Mouse (Mus musculus) heart, embryonic 12.5 days (tissue): ENCODE measurements at regions not wholly inside any gene's neighbourhood (a gene's known extent, or its start where the extent isn't known, plus 50 kb on each side); places are given as distances from the start of the nearest gene placed in this dataset.
A peak's percentile ranks its signal among the peaks of the same experiment; 100 is the strongest.

Experiments
- ATAC-seq: fragments of 200-750 bp; cut with Nextera tagmentation; 2 replicates; pipeline ENCODE4 v1.8.0; 2017; ENCODE audit warnings: moderate TSS enrichment, moderate library complexity; ENCODE audit not compliant: insufficient number of reproducible peaks, low FRiP score
- H3K27ac ChIP-seq: fragments of 300-500 bp; sonication (generic); 2 replicates; pipeline ENCODE4 v1.5.1; 2016; ENCODE audit warnings: mild to moderate bottlenecking, moderate library complexity; ENCODE audit not compliant: poor library complexity, severe bottlenecking
- H3K27me3 ChIP-seq: fragments of 300-500 bp; sonication (generic); replicated peaks from 2 replicates; pipeline ENCODE4 v1.6.1; 2016; ENCODE audit warnings: mild to moderate bottlenecking, moderate library complexity
- H3K36me3 ChIP-seq: fragments of 300-500 bp; sonication (generic); 2 replicates; pipeline ENCODE4 v1.6.1; 2016; ENCODE audit warnings: mild to moderate bottlenecking, moderate library complexity
- H3K4me1 ChIP-seq: fragments of 300-500 bp; sonication (generic); replicated peaks from 2 replicates; pipeline ENCODE4 v1.6.1; 2016; ENCODE audit warnings: mild to moderate bottlenecking
- H3K4me2 ChIP-seq: fragments of 300-500 bp; sonication (generic); 2 replicates; pipeline ENCODE4 v1.6.1; 2016; ENCODE audit warnings: mild to moderate bottlenecking, moderate library complexity
- H3K4me3 ChIP-seq: fragments of 300-500 bp; sonication (generic); 2 replicates; pipeline ENCODE4 v1.5.1; 2016; ENCODE audit warnings: mild to moderate bottlenecking
- H3K9ac ChIP-seq: fragments of 300-500 bp; sonication (generic); 2 replicates; pipeline ENCODE4 v1.6.1; 2016; ENCODE audit warnings: mild to moderate bottlenecking, moderate library complexity
- H3K9me3 ChIP-seq: fragments of 300-500 bp; sonication (generic); replicated peaks from 2 replicates; pipeline ENCODE4 v1.6.1; 2016; ENCODE audit warnings: mild to moderate bottlenecking, moderate library complexity
- WGBS: fragments of 180-500 bp; shearing (Covaris S2); methylation state at CpG from one replicate; pipeline ENCODE4 v1.1.7; 2016; 5-methylcytosine and 5-hydroxymethylcytosine counted together

- no peaks in the 10 kb centered on the region for H3K9me3 ChIP-seq
- no peak overlapping the region for H3K4me2 ChIP-seq
- H3K4me1 ChIP-seq, result no peaks in the 10 kb centered on the region
- ATAC-seq, result no peak
- no peaks in the 10 kb centered on the region for H3K36me3 ChIP-seq
- H3K9ac ChIP-seq, result no peak overlapping the region
- H3K4me3 ChIP-seq, result no peak overlapping the region
- WGBS, result 41% methylated on average over 2 of the region's 2 CpGs
- H3K27ac ChIP-seq, result no peak overlapping the region
- H3K27me3 ChIP-seq, result no peaks in the 10 kb centered on the region
Observed at GRCm38 (mm10) chr15:8903651-8904050, 64.1 kb upstream of the Ranbp3l start.

- no peaks in the 10 kb centered on the region for H3K36me3 ChIP-seq
- WGBS, result 57% methylated on average over 11 of the region's 11 CpGs
- H3K9ac ChIP-seq, result no peak overlapping the region
- ATAC-seq, result no peak
- no peaks in the 10 kb centered on the region for H3K9me3 ChIP-seq
- H3K4me2 ChIP-seq, result no peak overlapping the region
- H3K27ac ChIP-seq, result no peak overlapping the region
- no peak overlapping the region for H3K4me3 ChIP-seq
- H3K4me1 ChIP-seq, result no peaks in the 10 kb centered on the region
- H3K27me3 ChIP-seq, result no peaks in the 10 kb centered on the region
Observed at GRCm38 (mm10) chr15:8897487-8898158, 70.1 kb upstream of the Ranbp3l start.

- no peak overlapping the region for H3K4me3 ChIP-seq
- ATAC-seq, result no peak
- H3K27me3 ChIP-seq, result no peaks in the 10 kb centered on the region
- 73% methylated on average over 2 of the region's 2 CpGs for WGBS
- no peaks in the 10 kb centered on the region for H3K9me3 ChIP-seq
- H3K36me3 ChIP-seq, result no peaks in the 10 kb centered on the region
- H3K9ac ChIP-seq, result no peak overlapping the region
- H3K4me2 ChIP-seq, result no peak overlapping the region
- no peaks in the 10 kb centered on the region for H3K4me1 ChIP-seq
- no peak overlapping the region for H3K27ac ChIP-seq
Observed at GRCm38 (mm10) chr15:8896856-8897255, 70.9 kb upstream of the Ranbp3l start.

DNA sequence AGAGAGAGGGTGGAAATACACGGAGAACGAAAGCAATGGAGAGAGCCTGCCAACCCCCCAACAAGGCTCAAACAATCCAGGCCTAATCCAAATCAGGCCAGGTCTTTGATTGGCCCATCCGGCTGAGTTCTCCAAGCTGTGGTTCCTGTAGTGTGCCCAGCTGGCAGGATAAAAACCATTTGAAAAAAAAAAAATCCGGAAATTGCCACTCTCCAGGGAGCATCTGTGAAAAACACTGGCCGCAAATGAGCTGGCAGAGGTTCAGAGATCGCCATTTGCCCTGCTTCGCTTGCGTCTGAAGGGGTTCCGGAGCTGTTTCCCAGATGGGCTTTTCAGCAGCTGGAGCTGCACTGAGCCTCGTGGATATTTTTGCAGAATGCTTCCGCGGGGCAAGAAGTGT is 71.4 kb upstream of the Ranbp3l start:
- Histone ChIP-seq H3K27me3 (no peaks in the 10 kb centered on the region), H3K4me2 (no peak overlapping the region), H3K9me3 (no peaks in the 10 kb centered on the region), H3K36me3 (no peaks in the 10 kb centered on the region), H3K9ac (no peak overlapping the region), H3K27ac (no peak overlapping the region), H3K4me1 (no peaks in the 10 kb centered on the region), H3K4me3 (no peak overlapping the region)
- WGBS, result 82% methylated on average over 12 of the region's 12 CpGs
- no peak for ATAC-seq

GRCm38 (mm10) chr15:8885585-8885984 is 82.2 kb upstream of the Ranbp3l start:
- 90% methylated on average over 3 of the region's 3 CpGs for WGBS
- no peak overlapping the region for H3K9ac ChIP-seq
- no peak overlapping the region for H3K27ac ChIP-seq
- ATAC-seq, result no peak
- no peaks in the 10 kb centered on the region for H3K36me3 ChIP-seq
- no peaks in the 10 kb centered on the region for H3K4me1 ChIP-seq
- H3K4me3 ChIP-seq, result no peak overlapping the region
- no peaks in the 10 kb centered on the region for H3K9me3 ChIP-seq
- no peak overlapping the region for H3K4me2 ChIP-seq
- H3K27me3 ChIP-seq, result no peaks in the 10 kb centered on the region

- H3K4me2 ChIP-seq, result peak overlapping the region; percentile 17; the same call in 1 of the 2 replicates
- H3K9ac ChIP-seq, result no peak overlapping the region
- no peak overlapping the region for H3K4me3 ChIP-seq
- no peaks in the 10 kb centered on the region for H3K9me3 ChIP-seq
- 64% methylated on average over 18 of the region's 18 CpGs for WGBS
- no peak overlapping the region for H3K27ac ChIP-seq
- no peaks in the 10 kb centered on the region for H3K27me3 ChIP-seq
- no peak for ATAC-seq
- no peaks in the 10 kb centered on the region for H3K4me1 ChIP-seq
- H3K36me3 ChIP-seq, result no peaks in the 10 kb centered on the region
Observed at GRCm38 (mm10) chr15:8884608-8885467, 82.9 kb upstream of the Ranbp3l start.

GRCm38 (mm10) chr15:8882880-8883539 is 84.7 kb upstream of the Ranbp3l start:
- WGBS, result 66% methylated on average over 9 of the region's 9 CpGs
- Histone ChIP-seq H3K4me2 (no peak overlapping the region), H3K27ac (no peak overlapping the region), H3K4me3 (no peak overlapping the region), H3K36me3 (no peaks in the 10 kb centered on the region), H3K4me1 (no peaks in the 10 kb centered on the region), H3K9me3 (no peaks in the 10 kb centered on the region), H3K27me3 (no peaks in the 10 kb centered on the region), H3K9ac (no peak overlapping the region)
- no peak for ATAC-seq

- no peaks in the 10 kb centered on the region for H3K36me3 ChIP-seq
- no peaks in the 10 kb centered on the region for H3K27me3 ChIP-seq
- no peaks in the 10 kb centered on the region for H3K4me1 ChIP-seq
- no peak overlapping the region for H3K4me2 ChIP-seq
- no peak overlapping the region for H3K4me3 ChIP-seq
- H3K27ac ChIP-seq, result no peak overlapping the region
- ATAC-seq, result no peak
- no peak overlapping the region for H3K9ac ChIP-seq
- no peaks in the 10 kb centered on the region for H3K9me3 ChIP-seq
- WGBS, result 80% methylated on average over 9 of the region's 9 CpGs
Observed at GRCm38 (mm10) chr15:8874884-8875493, 92.8 kb upstream of the Ranbp3l start.

DNA sequence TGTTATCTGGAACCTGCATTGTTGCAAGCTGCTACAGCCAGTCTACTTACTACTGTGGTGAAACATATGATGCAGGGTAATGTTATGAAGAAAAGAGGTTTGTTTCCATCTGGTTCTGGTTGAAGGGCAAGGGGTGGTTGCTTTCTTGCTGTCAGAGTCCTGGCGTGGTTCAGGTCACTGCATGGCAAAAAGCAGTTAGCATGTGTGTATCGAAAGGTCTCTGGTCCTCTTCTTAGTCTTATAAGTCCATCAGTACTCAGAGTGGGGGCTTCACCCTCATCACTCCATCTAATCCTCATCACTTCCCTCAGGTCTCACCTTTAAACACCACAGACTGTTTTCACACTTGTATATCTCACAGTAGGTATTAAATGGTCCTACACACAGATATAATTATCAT is 99.7 kb upstream of the Ranbp3l start:
- Histone ChIP-seq H3K9me3 (0 out of 2 replicates have a peak, but pooled peaks cover 3% of the 10 kb centered on the region), H3K4me1 (no peaks in the 10 kb centered on the region), H3K36me3 (no peaks in the 10 kb centered on the region), H3K27me3 (no peaks in the 10 kb centered on the region), H3K4me3 (no peak overlapping the region), H3K27ac (no peak overlapping the region), H3K9ac (no peak overlapping the region), H3K4me2 (no peak overlapping the region)
- ATAC-seq, result no peak
- WGBS, result 80% methylated on average over 2 of the region's 2 CpGs

DNA sequence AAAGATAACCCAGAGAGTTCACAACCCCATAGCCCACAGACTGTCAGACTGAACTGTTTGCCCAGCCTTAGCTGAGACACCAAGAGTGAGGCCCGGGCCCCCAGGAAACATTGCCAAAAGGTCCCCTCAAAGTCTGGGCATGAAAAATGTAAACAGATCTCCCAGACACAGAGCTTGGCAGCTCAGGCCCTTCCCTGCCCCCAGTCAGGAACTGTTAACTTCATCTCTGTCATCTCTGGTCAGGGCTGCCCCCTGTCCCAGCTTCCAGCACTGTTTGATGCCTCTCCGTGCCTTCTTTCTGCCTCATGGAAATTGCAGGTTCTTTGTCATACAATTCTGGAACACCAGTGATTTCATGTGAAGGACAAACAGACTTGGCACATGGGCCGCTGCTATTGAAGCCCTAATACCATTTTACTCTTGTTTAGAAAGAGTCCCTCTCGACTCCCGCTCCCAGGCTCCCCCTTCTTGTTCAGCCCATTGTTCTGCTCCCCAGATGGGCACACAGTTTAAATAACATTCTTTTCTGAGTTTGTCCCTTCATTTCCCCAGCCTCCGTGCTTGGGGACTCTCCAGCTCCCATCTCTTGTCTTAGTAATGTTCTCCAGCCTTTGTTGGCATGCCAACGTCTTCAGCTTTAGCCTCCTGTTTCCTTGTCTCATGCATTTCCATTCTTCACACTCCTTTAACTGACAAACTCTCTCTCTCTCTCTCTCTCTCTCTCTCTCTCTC is 100.4 kb upstream of the Ranbp3l start:
- no peak overlapping the region for H3K27ac ChIP-seq
- no peaks in the 10 kb centered on the region for H3K36me3 ChIP-seq
- H3K9me3 ChIP-seq, result 0 out of 2 replicates have a peak, but pooled peaks cover 5% of the 10 kb centered on the region
- no peaks in the 10 kb centered on the region for H3K27me3 ChIP-seq
- no peaks in the 10 kb centered on the region for H3K4me1 ChIP-seq
- no peak overlapping the region for H3K9ac ChIP-seq
- H3K4me2 ChIP-seq, result no peak overlapping the region
- ATAC-seq, result no peak
- 59% methylated on average over 7 of the region's 7 CpGs for WGBS
- H3K4me3 ChIP-seq, result no peak overlapping the region
